Mouse (Mus musculus) embryo, embryonic 10 days (tissue): ENCODE data around the gene Ckm.

Experiments used
- DNase-seq: peaks from one replicate; pipeline ENCODE4 v3.0.0-alpha.2; 2015; ENCODE audit warnings: low spot score

The Ckm gene

DNA sequence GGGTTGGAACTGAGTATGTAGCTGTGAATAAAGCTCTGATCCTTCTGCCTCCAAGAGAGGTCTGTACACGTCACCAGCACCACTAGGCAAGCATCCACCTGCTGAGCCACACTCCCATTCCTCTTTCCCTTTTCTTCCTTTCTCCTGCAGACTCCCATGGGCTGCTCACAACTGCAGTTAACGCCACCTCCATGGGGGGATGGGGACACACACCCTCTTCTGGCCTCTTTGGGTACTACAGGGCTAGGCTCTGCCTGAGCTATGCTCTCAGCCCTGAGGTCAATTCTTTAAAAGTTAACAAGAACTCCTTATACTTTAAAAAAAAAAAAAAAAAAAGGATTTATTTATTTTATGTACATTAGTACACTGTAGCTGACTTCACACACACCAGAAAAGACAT lies 27.9 kb downstream of the Ckm start:
- no peak for DNase-seq

DNA sequence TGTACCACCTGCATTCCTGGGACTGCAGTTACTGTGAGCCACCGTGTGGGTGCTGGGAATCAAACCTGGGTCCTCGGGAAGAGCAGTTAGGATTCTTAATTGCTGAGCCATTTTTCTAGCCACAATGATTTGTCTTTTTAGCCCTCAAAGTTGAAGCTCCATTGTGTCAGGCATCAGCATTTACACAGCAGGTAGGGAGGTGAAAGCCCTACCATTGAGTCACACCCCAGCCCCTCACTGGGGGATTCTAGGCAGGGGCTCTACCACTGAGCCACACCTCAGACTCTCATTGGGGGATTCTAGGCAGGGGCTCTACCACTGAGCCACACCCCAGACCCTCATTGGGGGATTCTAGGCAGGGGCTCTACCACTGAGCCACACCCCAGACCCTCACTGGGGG lies 31.7 kb downstream of the Ckm start:
- no peak for DNase-seq

DNA sequence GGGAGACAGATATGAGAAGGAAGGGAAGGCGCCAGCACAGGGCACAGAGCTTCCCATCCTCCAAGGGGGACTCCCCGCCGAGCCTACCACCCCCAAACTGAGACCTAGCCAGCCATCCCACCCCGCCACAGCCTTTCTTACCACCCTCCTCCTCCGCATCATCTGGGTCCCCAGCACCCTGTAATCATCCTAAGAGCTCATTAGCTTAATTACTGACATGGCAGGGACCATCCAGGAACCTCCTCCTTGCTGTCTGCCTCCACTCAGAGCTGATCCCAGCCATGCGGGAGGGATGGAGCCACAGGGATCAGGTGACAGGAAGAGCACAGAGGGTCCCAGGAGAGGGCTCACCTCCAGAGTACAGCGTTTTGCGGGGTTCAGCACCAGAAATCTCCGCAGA lies 32.5 kb downstream of the Ckm start:
- DNase-seq, result no peak

DNA sequence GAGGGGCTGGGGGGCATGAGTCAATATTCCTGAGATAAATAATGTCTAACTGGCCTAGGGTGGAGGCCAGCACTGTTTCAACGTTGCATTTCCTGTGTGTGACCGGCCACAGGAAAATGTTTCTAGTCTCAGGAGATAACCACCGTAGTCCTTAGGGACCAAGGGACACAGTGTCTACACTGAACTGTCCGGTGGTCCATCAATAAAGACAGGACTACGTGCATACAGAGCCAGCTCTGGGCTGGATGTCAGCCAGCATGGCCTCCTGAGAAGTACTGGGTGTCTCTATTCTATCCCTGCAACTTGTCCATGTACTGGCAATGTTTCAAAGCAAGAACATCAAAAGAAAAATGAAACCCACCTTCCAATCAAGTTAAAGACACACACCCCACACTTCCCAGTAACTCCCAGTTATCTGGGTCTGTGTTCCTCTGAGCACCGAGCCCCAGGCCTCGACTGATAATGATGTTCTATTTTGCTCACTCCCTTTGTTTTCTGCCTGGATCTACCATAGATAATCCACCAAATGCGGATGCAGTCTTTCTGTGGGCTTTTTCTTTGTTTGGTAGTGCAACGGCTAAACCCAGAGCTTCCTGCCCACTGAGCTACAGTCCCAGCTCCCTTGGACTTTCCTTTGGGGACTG lies 37.0 kb downstream of the Ckm start:
- DNase-seq, result no peak

DNA sequence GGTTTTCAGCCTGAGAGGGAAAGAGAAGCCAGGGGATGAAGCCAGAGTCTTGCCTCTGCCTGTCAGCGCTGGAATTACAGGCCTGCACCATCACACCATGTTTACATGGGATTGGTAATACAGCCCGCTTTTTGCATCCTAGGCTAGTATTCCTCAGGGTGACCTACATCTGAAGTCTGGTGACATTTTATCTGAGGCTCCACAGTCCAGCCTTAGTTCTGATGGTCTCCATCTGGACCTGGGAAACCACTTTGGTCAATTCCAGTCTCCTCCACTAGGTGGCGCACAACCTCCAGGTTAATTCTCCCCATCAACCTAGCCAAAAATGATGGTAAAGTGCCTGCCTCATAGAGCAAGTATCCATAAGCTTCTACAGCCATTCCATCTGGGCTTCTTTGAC lies 38.8 kb downstream of the Ckm start:
- peak; percentile 85 for DNase-seq

DNA sequence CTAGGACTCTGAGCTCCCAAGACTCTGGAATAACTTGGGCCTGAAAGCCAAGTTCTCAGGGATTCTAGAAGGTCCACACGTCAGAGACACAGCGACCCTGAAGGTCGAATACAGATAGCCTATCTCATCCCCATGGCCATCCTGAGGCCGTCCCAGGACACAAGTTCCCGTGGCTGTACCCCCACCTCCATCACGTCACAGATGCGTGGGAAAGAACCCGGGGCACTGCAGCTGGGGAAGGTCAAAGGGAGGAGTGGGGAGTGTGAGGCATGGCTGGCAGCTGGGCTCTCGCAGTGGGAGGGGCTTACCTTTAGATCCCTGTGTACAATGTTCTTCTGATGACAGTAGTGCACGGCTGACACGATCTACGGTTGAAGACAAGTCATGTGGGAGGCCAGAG lies 40.2 kb downstream of the Ckm start:
- DNase-seq, result no peak

DNA sequence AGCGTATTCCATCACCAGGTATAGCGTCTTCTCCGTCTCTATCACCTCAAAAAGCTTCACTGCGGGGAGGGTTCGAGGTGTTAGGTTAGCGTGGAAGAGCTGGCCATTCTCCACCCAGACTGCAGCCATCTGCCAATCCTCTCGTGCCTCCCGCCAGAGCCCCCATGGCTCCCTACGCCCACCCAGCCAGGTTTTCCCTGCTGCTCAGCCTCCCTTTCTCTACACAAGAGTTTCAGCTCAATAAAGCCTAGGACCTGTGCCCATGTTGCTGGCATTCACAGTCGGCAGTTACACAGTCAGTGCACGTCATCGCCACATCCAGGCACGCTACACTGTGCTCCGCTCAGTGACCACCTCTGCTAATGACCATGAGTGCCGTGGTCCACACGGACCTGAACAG lies 43.1 kb downstream of the Ckm start:
- DNase-seq, result no peak

DNA sequence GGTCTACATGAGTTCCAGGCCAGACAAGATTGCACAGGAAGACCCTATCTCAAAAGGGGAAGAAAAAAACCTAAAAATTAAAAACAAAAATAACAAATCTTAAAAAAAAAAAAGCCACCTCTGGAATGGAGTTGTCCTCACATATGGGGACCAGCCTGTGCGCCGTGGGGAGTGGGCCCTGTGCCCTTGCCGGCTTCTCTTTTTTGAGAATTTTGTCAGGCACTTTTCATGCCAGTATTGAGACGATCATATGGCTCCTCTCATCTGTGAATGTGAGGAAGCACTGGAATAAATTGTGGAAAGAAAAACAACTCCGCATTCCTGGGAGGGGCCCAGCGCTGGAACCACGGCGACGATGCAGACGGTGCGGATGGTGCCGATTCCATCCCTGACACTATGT lies 44.6 kb downstream of the Ckm start:
- DNase-seq, result no peak

DNA sequence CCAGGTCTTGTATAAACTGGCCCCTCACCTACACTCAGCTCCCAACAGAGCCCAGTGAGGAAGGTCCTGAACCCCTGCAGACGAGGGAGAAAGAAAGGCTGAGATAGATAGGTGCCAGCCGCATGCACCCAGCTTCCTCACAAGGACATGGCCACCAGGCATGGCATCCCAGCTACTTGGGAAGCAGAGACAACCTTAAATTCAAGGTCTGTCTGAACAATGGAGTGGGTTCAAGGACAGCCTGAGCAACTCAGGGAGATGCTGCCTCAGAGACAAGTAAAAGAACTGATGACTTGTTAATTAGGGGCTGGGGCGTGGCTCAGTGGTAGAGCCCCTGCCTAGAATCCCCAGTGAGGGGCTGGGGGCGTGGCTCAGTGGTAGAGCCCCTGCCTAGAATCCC lies 50.6 kb downstream of the Ckm start:
- no peak for DNase-seq

DNA sequence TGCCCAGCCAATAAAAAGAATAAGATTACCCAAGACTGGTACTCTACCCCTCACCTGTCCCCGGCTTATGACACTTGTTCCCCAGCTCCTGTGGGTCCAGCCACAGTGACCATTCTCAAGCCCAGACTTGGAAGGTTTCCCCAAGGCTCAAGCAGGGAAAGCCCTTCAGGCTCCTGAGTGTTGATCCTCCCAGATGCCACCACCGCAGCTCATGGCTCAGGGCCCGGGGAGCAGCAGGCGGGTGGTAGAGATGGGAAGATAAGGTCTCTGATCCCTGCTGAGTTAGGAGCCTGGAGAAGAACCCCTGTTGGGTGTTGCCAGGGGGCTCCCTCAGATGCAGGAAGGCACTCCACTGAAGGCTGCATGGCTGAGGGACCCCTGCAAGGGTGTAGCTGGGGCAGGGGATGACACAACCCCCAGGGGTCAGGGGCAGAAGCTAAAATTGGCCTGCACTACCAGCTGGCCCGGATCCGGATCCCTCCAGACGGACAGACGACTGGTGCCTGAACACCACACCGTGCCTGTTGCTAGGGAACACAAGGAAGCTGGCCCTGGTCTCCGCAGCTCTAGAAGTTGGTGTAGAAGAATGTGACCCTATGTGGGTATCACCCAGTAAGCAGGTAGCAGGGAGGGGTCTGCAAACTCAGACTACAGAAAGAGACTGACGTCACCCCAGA lies 51.4 kb downstream of the Ckm start:
- DNase-seq, result no peak

DNA sequence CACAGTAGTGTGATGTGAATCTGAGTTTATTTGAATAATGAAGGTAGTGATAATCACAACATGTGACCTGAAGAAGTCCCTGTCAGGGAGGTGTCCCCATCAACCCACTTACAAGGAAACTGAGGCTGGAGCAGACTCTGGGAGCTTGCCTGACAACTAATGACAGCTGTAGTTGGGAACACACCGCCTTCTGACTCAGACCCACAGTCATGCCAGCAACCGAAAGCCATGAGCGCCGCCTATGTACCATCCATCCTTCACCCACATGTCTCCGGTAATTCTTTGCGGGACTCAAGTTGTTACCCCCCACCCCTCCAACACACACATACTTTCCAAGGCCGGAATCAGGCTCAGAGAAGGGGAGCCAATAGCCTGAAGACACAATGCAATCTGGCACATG lies 52.1 kb downstream of the Ckm start:
- no peak for DNase-seq

DNA sequence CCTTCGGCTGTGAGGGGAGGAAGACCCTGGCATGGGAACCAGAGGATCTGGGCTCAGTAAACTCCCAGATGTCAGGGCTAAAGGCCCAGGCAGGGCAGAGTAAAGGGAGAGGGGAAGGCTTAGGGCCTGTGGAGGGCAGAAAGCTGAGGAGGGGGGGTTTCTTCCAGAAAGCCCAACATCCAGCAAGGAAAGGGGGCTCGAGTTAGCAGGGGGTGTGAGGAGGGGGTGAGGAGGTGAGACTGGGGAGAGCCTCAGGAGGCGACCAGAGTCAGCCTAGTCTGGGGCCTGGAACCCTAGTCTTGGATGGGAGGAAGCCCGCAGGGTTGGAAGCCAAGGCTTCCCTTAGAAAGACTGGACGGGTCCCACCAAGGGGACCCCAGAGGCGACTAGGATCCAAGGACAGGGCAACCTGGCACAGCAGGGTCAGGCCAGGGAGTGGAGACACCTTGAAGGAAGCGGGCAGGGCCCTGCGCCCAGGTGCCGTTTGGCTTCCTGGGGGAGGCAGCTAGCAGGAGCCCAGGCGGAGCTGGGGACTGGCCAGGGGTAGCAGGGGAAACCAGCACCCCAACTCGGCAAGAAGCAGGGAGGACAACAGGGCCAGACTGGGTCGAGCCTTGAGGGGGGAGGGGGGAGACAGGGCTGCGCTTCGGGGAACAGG lies 53.0 kb downstream of the Ckm start:
- no peak for DNase-seq

DNA sequence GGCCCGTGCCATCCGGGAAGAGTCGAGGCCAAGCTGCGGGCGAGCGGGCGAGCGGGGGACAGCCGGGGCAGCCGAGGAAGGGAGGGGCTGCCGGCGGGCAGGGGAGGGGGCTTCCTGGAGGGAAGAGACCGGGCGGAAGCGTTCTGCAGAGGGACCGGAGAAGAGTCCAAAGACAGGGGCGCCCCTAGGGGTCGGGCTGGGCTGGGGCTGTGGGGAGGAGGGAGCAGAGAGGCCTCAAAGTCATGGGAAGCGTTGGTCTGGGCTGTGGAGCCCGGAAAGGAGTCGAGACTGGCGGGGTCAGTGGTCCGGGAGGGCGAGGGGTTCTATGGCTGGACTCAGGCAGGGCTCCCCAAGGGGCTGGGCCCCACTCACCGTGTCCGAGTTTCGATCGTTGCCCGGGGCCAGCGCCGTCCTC lies 53.5 kb downstream of the Ckm start:
- peak; percentile 78 for DNase-seq

DNA sequence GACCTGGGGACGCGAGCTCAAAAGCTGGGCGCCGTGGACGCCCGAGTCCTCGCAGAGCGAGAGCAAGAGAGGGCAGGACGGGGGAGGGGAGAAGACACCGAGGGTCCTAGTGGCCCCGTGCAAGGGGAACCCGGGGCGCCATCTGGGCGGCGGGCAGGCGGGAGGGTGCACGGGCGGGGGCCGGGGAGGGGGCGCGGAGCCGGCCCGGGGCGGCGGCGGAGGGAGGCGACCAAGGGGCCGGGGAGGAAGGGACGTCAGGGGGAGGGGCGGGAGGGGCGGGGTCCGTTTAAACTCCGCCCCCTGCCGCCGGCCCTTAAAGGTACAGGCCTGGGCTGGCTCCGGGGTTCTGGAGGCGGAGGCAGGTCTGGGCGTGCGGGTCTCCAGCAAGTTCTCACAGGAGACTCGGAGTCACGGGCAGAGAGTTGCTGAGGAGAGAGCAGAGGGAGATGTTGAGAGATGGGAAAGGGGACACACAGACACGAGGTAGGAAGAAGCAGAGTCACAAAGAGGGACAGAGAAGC lies 54.1 kb downstream of the Ckm start, which contains the start of gene Mark4:
Gene Mark4, minus strand, starts transcription at position 231 of the 521 bp plus-strand sequence.
- DNase-seq, result peak; percentile 79

DNA sequence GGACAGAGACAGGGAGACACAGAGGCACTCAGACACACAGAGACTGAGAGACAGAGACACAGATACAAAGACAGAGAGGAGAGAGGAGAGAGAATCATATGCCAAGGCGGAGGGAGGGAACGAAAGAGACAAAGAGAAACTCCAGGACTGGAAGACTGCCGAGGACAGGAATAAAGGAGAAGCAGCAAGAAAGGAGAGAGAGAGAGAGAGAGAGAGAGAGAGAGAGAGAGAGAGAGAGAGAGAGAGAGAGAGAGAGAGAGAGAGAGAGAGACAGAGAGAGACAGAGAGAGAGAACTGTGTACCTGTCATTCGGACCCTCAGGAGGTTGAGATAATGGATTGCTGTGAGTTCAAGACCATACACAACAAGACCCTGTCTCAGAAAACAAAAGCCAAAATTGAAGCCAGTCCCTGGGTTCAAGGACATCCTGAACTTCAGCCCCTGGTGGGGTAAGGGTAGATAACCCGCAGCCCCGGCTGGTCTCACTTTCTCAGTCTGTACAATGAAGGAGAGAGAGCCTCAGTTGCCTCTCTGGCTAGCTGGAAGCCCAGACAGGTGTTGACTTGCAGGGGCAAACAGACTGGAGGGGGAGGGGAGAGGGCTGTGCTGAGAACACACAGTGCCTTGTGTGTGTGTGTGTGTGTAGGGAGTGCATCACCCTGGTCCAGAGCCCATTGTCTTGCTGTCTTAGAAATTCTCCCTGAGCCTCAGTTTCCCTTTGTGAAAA lies 54.7 kb downstream of the Ckm start:
- DNase-seq, result no peak

DNA sequence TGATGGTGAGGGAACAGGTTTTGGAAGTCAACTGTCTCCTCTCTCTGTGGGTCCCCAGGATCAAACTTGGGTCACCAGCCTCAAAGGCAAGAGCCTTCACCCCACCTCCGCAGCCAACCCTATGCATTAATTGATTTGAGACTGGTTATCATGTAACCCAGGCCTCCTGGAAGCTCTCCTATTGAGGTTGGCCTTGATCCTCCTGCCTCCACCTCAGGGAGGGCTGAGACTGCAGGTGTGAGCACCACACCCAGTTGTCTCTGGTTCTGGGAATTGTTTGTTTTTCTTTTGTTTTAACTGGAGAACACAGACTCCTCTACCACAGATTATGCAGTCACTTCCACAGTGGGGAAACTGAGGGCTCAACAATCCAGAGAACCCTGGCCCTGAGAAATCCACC lies 55.9 kb downstream of the Ckm start:
- DNase-seq, result no peak

DNA sequence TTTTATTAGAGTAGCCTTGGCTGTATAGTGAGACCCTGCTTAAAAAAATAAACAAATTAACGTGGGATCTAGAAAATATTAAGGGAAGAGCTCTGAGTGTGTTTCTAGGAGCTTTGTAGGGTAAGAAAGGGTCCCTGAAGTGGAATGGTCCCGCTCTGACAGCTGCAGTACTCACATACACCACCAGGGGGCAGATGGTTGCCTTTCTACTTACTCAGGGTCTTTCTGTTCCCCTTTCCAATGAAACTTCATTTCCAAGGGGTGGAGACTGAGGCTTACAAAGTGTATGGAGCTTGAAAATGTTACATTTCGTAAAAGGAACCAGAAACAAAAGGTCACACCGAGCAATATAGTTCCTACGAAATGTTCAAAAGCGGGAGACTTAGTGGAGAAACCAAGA lies 56.9 kb downstream of the Ckm start:
- peak; percentile 82 for DNase-seq

DNA sequence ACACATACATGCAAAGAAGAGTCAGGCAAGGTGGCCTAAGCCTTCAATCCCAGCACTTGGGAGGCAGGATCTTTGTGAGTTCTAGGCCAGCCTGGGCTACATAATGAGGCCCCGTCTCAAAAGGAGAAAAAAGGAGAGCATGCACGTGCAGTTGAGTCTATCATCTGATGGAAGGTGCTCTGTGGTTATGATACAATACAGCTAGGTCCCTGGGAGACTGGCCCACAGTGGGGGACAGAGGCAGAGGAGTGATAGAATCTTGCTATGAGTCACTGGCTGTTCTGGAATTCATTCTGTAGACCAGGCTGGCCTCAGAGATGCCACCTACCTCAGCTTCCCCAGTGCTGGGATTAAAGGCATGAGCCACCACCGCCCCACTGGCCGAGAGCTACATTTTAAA lies 57.9 kb downstream of the Ckm start:
- no peak for DNase-seq

DNA sequence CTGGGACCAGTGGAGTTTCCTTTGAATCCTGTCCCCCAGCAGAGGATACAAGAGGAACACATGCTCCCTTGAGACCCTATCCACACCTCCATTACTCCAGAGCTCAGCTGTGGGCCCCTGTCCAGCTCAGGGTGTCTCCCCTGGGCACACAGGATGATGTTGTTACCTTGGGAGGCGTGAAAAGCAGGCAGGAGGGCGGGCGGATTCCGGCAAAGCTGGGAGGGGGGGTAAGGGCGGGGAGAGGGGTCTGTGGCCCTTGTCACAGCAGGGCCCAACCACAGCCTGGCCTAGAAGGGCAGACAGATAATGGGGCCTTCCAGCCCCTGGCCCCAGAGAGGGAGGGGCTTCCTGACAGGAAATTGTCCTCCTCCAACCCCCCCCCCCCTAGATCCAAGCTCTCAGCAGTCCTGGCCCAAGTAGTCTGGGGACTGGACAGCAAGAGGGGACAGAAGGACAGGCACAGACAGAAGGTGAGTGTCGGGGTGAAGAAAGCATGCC lies 58.4 kb downstream of the Ckm start, which contains the start of gene Exoc3l2:
Gene Exoc3l2, plus strand, starts transcription at position 448 of the 498 bp plus-strand sequence.
- no peak for DNase-seq

DNA sequence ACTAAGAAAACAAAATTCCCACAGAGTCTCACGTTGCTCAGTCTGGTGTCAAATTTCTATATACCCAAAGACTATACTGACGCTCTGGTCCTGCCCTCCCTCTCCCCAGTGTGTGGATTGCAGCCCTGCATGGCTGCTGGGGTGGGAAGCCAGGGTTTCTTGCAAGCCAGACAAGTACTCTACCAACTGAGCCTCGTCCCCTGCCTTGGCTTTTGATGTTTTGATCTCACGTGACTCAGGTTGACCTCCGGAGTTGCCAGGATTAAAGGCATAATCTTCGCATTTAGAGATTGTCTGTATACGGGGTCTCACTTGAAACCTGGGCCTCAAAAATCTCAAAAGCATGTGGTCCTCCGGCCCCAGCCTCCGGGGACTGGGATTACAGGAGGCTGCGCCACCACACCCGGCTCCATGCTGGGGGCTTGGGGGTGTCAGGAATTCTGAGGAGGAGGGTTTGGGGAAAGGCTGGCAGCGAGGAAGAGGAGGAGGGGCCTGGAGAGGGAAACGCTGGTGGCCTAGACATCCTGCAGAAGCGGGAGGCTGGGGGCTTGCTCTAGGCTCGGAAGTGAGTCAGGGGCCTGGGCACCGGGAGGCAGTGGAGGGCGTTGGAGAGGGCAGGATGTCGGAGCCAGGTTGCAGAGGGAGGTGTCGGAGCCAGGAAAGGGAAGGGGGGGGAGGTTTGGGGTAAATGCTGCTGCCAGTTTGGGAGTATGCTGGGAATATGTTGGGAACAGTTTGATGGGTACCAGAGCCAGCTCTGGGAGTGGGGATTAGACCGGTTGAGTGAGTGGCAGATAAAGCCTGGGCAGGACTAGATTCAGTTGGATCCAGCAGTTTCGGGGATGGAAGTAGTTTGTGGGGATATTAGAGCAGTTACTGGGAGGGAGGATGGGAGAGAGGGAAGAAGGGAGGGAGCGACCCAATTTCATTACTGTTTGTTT lies 60.1 kb downstream of the Ckm start:
- DNase-seq, result peak; percentile 57

DNA sequence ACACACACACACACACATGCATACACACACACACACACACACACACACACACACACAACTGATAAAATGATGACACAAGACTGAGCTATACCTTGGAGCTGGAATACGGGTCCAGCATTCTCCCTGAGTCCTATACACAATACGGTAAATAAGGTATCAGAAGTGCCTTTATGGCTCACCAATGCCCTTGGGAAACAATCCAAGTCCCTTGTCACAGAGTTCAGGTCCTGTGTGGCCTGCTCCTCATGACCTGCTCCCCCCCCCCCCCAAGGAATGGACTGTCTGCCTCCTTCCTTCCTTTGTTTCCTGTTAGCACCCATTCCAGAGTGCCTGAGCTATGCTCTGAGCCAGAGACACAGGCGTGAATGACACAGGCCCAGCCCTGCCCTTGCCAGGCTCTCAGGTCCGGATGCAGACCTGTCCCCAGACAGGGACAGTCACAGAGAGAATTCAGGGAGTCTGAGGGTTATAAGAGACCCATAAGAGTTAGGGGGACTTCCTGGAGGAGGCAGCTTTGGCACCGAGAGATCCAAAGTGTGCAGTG lies 62.1 kb downstream of the Ckm start:
- no peak for DNase-seq
